Mouse (Mus musculus): ENCODE measurements around the gene Dclre1c.

DNA sequence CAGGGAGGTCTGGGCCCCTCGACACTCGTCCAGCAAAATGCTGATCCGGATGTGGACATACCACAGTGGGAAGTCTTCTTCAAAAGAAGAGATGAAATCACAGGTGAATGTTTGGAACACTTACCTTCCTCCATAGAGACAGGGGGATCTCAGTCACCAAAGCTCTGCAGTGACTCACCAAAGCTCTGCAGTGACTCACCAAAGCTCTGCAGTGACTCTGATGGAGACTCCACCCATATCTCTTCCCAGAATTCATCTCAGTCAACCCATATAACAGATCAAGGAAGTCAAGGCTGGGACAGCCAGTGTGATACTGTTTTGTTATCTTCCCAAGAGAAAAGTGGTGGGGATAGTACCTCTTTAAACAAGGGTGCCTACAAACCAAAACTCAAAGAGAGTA is 29.2 kb downstream of the Dclre1c start:
- TF ChIP-seq CTCF (IDR thresholded peaks at IDR 0.05; ENCODE audit: borderline replicate concordance, insufficient read depth, low read depth, low read length) (no peak), POLR2A (IDR thresholded peaks at IDR 0.05; ENCODE audit: borderline replicate concordance, insufficient read depth, low read length) (no peak)

Data from cerebellum, adult 2 months (tissue).